Mouse (Mus musculus) natural killer cell, adult 2 months (primary cell): ENCODE results near the gene Adam6a.
"Not testable (repeated sequence)": the region's sequence is repeated elsewhere in the genome, so short reads cannot be mapped to it uniquely, and the experiment has no call there.

ENCODE experiments used
- DNase-seq, 2 experiments: peaks; one replicate each; pipeline ENCODE4 v3.0.0; 2022; ENCODE audit warnings: low spot score in 2 of 2

The Adam6a gene

DNA sequence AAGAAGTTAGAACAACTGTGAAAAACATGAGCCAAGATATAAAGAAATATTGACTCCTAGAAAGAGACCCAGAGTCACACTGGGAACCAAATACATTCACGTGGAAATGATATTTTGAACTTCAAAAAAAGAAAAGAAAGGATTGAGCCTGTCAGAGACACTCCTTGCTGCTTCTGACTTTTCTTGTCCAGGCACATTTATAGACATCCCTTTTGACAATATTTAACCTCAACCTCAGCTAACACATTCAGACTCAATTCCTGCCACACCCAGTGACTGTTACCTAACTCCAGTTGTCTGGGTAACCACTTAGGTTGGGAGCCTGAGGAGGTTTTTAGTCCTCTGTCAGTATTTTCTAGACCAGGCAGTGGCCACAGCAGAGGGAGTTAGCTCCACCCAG lies at the start of gene Adam6a:
Gene Adam6a, plus strand, starts transcription at position 301 of the 400 bp plus-strand sequence.
- DNase-seq: not testable (repeated sequence)

DNA sequence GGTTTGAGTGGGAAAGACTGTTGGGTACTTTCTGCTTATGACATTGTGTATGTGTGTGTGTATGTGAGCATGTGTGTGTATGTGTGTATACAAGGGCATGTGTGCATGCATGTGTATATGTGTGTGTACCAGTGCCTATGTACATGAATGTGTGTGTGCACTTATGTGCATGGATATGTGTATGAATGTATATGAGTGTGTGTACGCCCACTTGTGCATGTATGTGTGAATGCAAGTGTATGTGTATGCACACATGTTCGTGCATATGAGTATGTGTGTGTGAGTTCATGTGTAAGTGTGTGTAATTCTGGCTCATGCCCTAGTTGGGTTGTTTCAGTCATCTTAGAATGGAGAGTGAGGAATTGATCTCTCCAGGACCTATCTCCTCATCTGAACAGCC lies 17.8 kb upstream of the Adam6a start:
- no peak for DNase-seq

DNA sequence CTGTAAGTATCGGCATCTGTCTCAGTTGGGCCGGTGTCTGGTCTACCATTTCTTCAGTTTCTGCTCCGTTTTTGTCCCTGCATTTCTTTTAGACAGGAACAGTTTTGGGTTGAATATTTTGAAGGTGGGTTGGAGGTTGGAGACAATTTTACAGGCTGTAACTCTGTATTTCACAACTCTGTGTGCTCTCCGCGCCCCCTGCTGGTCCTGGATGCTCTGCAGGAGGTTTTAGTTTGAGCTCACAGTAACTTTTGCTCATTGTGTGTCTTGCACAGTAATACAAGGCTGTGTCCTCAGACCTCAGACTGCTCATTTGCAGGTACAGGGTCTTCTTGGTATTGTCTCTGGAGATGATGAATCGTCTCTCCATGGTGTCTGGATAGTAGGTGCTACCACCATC lies 34.5 kb downstream of the Adam6a start:
- peak in 1 of 2 experiments; percentile 31 for DNase-seq

DNA sequence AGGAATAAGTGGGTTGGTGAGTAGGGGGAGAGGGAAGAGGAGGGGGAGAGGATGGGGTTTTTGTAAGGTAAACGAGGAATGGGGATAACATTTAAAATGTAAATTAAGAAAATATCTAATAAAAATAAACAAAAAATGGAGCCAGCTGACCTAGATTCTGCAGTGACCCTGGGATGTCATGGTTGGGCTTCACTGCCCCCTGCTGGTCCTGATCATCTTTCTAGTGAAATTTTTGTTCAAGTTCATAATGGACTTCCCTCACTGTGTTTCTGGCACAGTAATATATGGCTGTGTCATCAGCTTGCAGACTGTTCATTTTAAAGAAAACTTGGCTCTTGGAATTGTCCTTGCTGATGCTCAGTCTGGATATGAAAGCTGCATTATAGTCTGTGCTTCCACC lies 44.3 kb downstream of the Adam6a start:
- DNase-seq: peak in 1 of 2 experiments; percentile 10
